Mouse (Mus musculus) liver, embryonic 14.5 days (tissue): Measurements from ENCODE around the gene Yap1. TPM values are rescaled to one million over a fixed set of nuclear protein-coding genes. Genes with fewer than 3 reads are reported as not detected.
A peak's percentile ranks its signal among the peaks of the same experiment; 100 is the strongest.

Source experiments
- ATAC-seq: fragments of 200-750 bp; cut with Nextera tagmentation; 2 replicates; pipeline ENCODE4 v1.8.0; 2017; ENCODE audit warnings: moderate number of reproducible peaks, mild to moderate bottlenecking, moderate library complexity; ENCODE audit not compliant: insufficient read depth
- DNase-seq, 3 experiments: peaks; one replicate each; pipeline ENCODE4 v3.0.0-alpha.2; 2012 to 2013; ENCODE audit warnings: low read depth in 3 of 3, low spot score in 3 of 3
- H3K27ac ChIP-seq: fragments of 300-500 bp; sonication (generic); 2 replicates; pipeline ENCODE4 v1.5.1; 2014; ENCODE audit warnings: moderate library complexity, mild to moderate bottlenecking, control low read depth, inconsistent platforms
- H3K27me3 ChIP-seq: fragments of 300-500 bp; sonication (generic); 2 replicates; pipeline ENCODE4 v1.6.1; 2014; ENCODE audit warnings: mild to moderate bottlenecking, low read length, moderate library complexity; ENCODE audit not compliant: control insufficient read depth, insufficient read depth
- H3K36me3 ChIP-seq: fragments of 300-500 bp; sonication (generic); replicated peaks from 2 replicates; pipeline ENCODE4 v1.6.1; 2014; ENCODE audit warnings: low read depth; ENCODE audit not compliant: control insufficient read depth, insufficient read depth
- H3K4me1 ChIP-seq, 2 experiments: fragments of 200-500 bp in 1 of 2; fragments of 300-500 bp in 1 of 2; sonication (generic) in 1 of 2; replicated peaks; 2 replicates each; pipeline ENCODE4 v1.6.1; 2012 to 2014; ENCODE audit warnings: antibody characterized with exemption in 1 of 2, inconsistent platforms in 1 of 2, low read length in 1 of 2; ENCODE audit not compliant: control insufficient read depth in 2 of 2, insufficient read depth in 2 of 2
- H3K4me2 ChIP-seq: fragments of 300-500 bp; sonication (generic); 2 replicates; pipeline ENCODE4 v1.6.1; 2014; ENCODE audit warnings: low read depth, mild to moderate bottlenecking, control low read depth, moderate library complexity
- H3K4me3 ChIP-seq, 2 experiments: fragments of 200-500 bp in 1 of 2; fragments of 300-500 bp in 1 of 2; sonication (generic) in 1 of 2; 2 replicates each; pipeline ENCODE4 v1.5.1; 2012 to 2014; ENCODE audit warnings: low read depth in 2 of 2, low read length in 2 of 2, mild to moderate bottlenecking in 2 of 2, control low read depth in 1 of 2, inconsistent platforms in 1 of 2, moderate library complexity in 1 of 2; ENCODE audit not compliant: insufficient read depth in 1 of 2
- H3K9ac ChIP-seq: fragments of 300-500 bp; sonication (generic); replicated peaks from 2 replicates; pipeline ENCODE4 v1.6.1; 2014; ENCODE audit warnings: mild to moderate bottlenecking, control low read depth, moderate library complexity
- H3K9me3 ChIP-seq: fragments of 300-500 bp; sonication (generic); 2 replicates; pipeline ENCODE4 v1.6.1; 2016; ENCODE audit warnings: low read length, mixed read lengths; ENCODE audit not compliant: control insufficient read depth
- CTCF ChIP-seq: IDR thresholded peaks from 2 replicates; pipeline ENCODE4 v1.5.1; 2016; ENCODE audit warnings: antibody characterized with exemption, low read depth, control low read depth
- EP300 ChIP-seq: IDR thresholded peaks from 2 replicates; pipeline ENCODE4 v1.6.1; 2016; ENCODE audit warnings: antibody characterized with exemption, low read depth
- WGBS: fragments of 180-500 bp; shearing (Covaris S2); extraction: QIAGEN DNeasy Blood & Tissue Kit; methylation state at CpG from one replicate; pipeline ENCODE4 v1.1.7; 2014; ENCODE audit not compliant: insufficient replicate concordance; 5-methylcytosine and 5-hydroxymethylcytosine counted together
- polyA plus RNA-seq, 2 experiments: library from polyadenylated mRNA; depleted of rRNA in 1 of 2; stranded (reverse) in 1 of 2; unstranded in 1 of 2; fragments of >200 nt; fragmentation: Nextera tagmentation in 1 of 2; extraction: Ambion mirVana in 1 of 2; gene quantifications; 2 replicates each; pipeline versions ENCODE4 v1.2.1 to v1.2.3; 2012 to 2014

The Yap1 gene
- polyA plus RNA-seq (2012; rRNA removed) (3.4 and 4.1 TPM in 2 replicates), polyA plus RNA-seq (2014; fragmentation: Nextera tagmentation; extraction: Ambion mirVana) (2.6 and 2.9 TPM in 2 replicates)

DNA sequence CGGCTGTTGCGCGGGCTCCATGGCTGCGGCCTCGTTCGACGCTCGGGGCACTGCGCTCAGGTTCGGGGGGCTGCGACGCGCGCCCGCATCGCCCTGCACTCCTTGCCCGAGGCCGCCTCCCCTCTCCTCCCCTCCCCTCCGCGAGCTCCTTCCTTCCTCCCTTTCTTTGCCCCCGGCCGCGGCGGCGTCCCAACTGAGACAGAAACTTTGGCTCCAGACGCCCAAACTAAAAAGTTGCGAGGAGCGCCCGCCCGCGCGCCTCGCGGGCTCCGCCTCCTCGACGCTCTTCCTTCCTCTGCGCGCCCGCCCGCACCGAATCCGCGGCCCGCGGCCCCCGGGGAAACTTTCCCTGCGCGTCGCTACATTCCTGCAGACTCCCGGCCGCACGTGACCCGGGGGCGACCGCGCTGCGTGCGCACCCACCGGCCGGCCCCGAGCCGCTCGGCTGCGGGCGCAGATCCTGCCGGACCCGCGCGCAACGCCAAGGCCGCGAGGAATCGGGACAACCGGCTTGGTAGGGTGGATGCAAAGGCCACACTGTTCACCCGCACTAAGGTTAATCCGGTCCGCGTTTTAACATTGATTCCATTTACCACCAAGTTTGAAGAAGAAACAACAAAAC lies at the start of gene Yap1:
Gene Yap1, minus strand, starts transcription at position 227 of the 622 bp plus-strand sequence.
- DNase-seq (no peak), ATAC-seq (peak; percentile 69)
- H3K9me3 ChIP-seq: no peaks in the 10 kb centered on the region
- no peak within 1 kb of the TSS for H3K27ac ChIP-seq
- H3K4me2 ChIP-seq: peak within 1 kb of the TSS; percentile 49
- H3K27me3 ChIP-seq: peaks cover 60% of the 10 kb centered on the region
- H3K4me1 ChIP-seq: no peaks in the 10 kb centered on the region
- H3K9ac ChIP-seq: peak within 1 kb of the TSS; percentile 42; the same call in 1 of the 2 replicates
- WGBS: under 1% methylated on average over 61 of the region's 79 CpGs
- no peaks in the 10 kb centered on the region for H3K36me3 ChIP-seq
- no peak for TF ChIP-seq EP300
- no peak for TF ChIP-seq CTCF
- peak within 1 kb of the TSS; percentile 56 to 62 for H3K4me3 ChIP-seq

DNA sequence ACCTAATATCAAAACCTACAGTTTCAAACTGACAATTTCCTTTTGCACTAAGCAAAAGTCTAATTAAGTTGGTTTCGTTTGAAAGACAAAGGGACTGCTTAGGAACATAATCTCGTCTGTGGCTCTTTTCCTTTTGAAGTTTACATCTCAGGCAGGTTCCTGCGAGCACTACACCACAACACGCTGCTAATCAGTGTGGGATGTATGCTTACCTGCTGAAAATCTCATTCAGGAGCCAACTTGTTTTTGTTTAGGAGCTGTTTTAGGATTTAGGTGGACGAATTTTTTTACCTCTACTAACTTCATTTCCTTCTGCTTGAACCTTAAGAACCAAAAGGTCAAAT lies 38.6 kb upstream of the Yap1 start:
- DNase-seq (no peak), ATAC-seq (peak; percentile 40)
- H3K4me2 ChIP-seq: peak overlapping the region; percentile 81
- WGBS: 19% methylated on average over 5 of the region's 5 CpGs
- H3K9me3 ChIP-seq: no peaks in the 10 kb centered on the region
- no peak overlapping the region for H3K9ac ChIP-seq
- H3K27ac ChIP-seq: no peak overlapping the region
- H3K27me3 ChIP-seq: no peaks in the 10 kb centered on the region
- peak overlapping the region in 1 of 2 experiments; percentile 65; a peak in 2 of 4 replicates for H3K4me3 ChIP-seq
- TF ChIP-seq EP300 (no peak), CTCF (no peak)
- peaks cover 0 to 14% of the 10 kb centered on the region in 2 experiments; a peak in 3 of 4 replicates for H3K4me1 ChIP-seq
- no peaks in the 10 kb centered on the region for H3K36me3 ChIP-seq

- Histone ChIP-seq H3K4me3 (peak within 1 kb of the TSS; percentile 65 to 73), H3K4me2 (peak within 1 kb of the TSS; percentile 81), H3K36me3 (no peaks in the 10 kb centered on the region), H3K27me3 (no peaks in the 10 kb centered on the region), H3K9ac (peak within 1 kb of the TSS; percentile 51), H3K27ac (no peak within 1 kb of the TSS), H3K4me1 (peaks cover 0 to 14% of the 10 kb centered on the region in 2 experiments; a peak in 3 of 4 replicates), H3K9me3 (no peaks in the 10 kb centered on the region)
- ATAC-seq (peak; percentile 89), DNase-seq (peak; percentile 76 to 82 (median 80))
- TF ChIP-seq CTCF (no peak), EP300 (no peak)
- WGBS: under 1% methylated on average over 39 of the region's 39 CpGs
Observed at GRCm38 (mm10) chr9:8042338-8043043, 38.1 kb upstream of the Yap1 start, which contains the start of gene Cfap300. Cfap300 (minus strand) TSS chr9:8042823.

DNA sequence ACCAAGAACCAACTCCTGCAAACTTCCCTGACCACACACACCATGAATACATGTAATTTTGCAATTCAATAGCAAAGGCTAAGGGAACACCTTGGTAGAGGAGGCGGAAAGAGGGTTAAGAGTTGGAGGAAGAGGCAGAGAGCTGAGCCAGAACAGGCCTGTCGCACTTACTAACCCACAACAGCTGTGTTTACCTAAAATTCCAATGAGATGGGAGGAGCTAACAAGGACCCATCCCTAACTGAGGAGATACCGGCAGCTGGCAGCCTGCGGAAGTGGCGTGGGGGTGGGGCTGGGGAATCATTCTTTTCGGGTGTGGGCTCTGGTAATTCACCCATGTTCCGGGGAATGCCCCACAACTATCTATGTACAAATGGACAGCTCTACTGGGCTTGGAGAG lies 31.1 kb upstream of the Yap1 start:
- H3K4me1 ChIP-seq: peaks cover 0 to 6% of the 10 kb centered on the region in 2 experiments; a peak in 2 of 4 replicates
- ATAC-seq: no peak
- no peaks in the 10 kb centered on the region for H3K27me3 ChIP-seq
- no peak overlapping the region for H3K4me3 ChIP-seq
- H3K9me3 ChIP-seq: no peaks in the 10 kb centered on the region
- H3K4me2 ChIP-seq: no peak overlapping the region
- TF ChIP-seq EP300: no peak
- no peak for TF ChIP-seq CTCF
- 20% methylated on average over 7 of the region's 7 CpGs for WGBS
- no peaks in the 10 kb centered on the region for H3K36me3 ChIP-seq
- H3K9ac ChIP-seq: no peak overlapping the region
- H3K27ac ChIP-seq: no peak overlapping the region
- no peak for DNase-seq

DNA sequence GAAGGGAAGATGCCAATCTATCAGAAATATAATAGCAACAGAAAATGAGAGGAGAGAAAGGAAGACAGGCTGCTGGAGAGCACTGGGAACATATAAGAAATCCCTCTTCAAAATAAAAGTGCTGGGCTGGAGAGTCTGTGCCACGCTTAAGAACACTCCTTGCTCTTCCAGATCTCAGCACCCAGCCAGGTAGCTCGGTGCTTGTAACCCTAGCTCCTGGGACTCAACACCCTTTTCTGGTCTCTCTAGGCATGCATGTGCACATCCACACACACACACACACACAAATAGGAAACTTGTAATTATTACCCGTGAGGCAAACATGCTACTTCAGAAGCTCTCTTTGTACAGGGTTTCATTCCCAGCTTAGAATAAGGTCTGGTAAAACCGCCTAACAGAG lies 30.7 kb upstream of the Yap1 start:
- 41% methylated on average over 4 of the region's 4 CpGs for WGBS
- DNase-seq: no peak

More for the DNA sequence above, 30.7 kb upstream of the Yap1 start:
- H3K4me3 ChIP-seq: no peak overlapping the region
- no peak overlapping the region for H3K4me2 ChIP-seq
- H3K9ac ChIP-seq: no peak overlapping the region
- no peak for ATAC-seq
- no peaks in the 10 kb centered on the region for H3K36me3 ChIP-seq
- H3K27me3 ChIP-seq: no peaks in the 10 kb centered on the region
- no peaks in the 10 kb centered on the region for H3K9me3 ChIP-seq
- H3K4me1 ChIP-seq: peaks cover 0 to 6% of the 10 kb centered on the region in 2 experiments; a peak in 2 of 4 replicates
- TF ChIP-seq CTCF: no peak
- TF ChIP-seq EP300: no peak
- no peak overlapping the region for H3K27ac ChIP-seq
